Mouse (Mus musculus) MN1 (cell line): ENCODE data around the gene Gm2004.
"Not testable (repeated sequence)": the region's sequence is repeated elsewhere in the genome, so short reads cannot be mapped to it uniquely, and the experiment has no call there.

ENCODE experiments used
- DNase-seq: peaks from one replicate; pipeline ENCODE4 v3.0.0-alpha.2; 2016; ENCODE audit warnings: low spot score

Gene Gm2004

DNA sequence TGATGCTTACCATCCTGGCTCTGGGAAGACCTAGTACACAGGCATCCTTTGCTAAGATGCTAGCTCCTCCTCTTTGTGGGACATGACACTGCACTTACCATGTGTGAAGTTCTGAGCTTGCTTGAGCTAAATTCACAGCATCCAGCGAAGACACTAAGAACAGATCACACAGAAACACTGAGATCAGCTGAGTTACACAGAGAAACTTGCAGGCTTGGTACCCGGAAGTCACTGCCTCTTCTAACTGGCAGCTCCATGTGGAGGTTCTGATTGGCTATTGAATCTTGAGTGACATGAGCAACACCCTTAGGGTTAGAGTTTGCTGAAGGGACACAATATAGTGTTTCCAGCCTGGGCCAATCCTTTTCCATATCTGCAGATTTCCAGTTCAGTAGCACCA is at the start of gene Gm2004:
TSS of gene Gm2004 (minus strand) at position 101 of the 400 bp plus-strand sequence.
- not testable (repeated sequence) for DNase-seq
